ENCODE assay signal across 8 mouse cellular contexts in genomic region chr7:28961927-28962670, GRCm38 (mm10). TPM values are rescaled to one million over a fixed set of nuclear protein-coding genes. Genes with fewer than 3 reads are reported as not detected.
DNase-seq lines count a peak whose midpoint lies in the region; ATAC-seq lines count a peak whose summit lies in the region.

TSS of gene Actn4 (minus strand) at chr7:28962340.

- no peaks in the 10 kb centered on the region for H3K27me3 ChIP-seq in hindbrain, embryonic 11.5 days (ENCODE audit: control insufficient read depth, insufficient read depth, low read length)

- H3K27ac ChIP-seq in hindbrain, embryonic 11.5 days (ENCODE audit: low read depth, low read length) = peak within 1 kb of the TSS; percentile 80

- peak; percentile 90 for ATAC-seq in hindbrain, embryonic 11.5 days (ENCODE audit: low FRiP score)

- H3K4me2 ChIP-seq in hindbrain, embryonic 11.5 days (replicated peaks; ENCODE audit: low read depth, low read length) = peak within 1 kb of the TSS; percentile 74

- H3K9ac ChIP-seq in hindbrain, embryonic 11.5 days (ENCODE audit: low read depth, low read length) = peak within 1 kb of the TSS; percentile 93

- H3K4me3 ChIP-seq in hindbrain, embryonic 11.5 days (ENCODE audit: low read depth, low read length) = peak within 1 kb of the TSS; percentile 96

- under 1% methylated on average over 73 of the region's 76 CpGs for WGBS in hindbrain, embryonic 11.5 days

- no peaks in the 10 kb centered on the region for H3K9me3 ChIP-seq in hindbrain, embryonic 11.5 days (ENCODE audit: control insufficient read depth, low read length)

- peaks cover 9% of the 10 kb centered on the region; the same call in 1 of the 2 replicates for H3K4me1 ChIP-seq in hindbrain, embryonic 11.5 days (replicated peaks; ENCODE audit: control insufficient read depth, insufficient read depth, low read length)

- no peaks in the 10 kb centered on the region for H3K36me3 ChIP-seq in hindbrain, embryonic 11.5 days (ENCODE audit: control insufficient read depth, insufficient read depth, low read length)

- peak; percentile 98 for DNase-seq in MN1 (ENCODE audit: low spot score)
- DNase-seq in cerebellum, adult 9-10 months = peak; percentile 99
- DNase-seq in frontal cortex, adult 2 months (ENCODE audit: extremely low spot score in 1 of 2, low spot score in 1 of 2) = peak; percentile 96 to 99
- peak; percentile 100 for DNase-seq in hindbrain, embryonic 11.5 days (ENCODE audit: low spot score)
- peak; percentile 98 to 99 for DNase-seq in layer of hippocampus, postnatal 10 days (ENCODE audit: low spot score in 2 of 2)
- peak; percentile 99 for DNase-seq in lung, postnatal 10 days
- DNase-seq in ovary, postnatal 36 days (ENCODE audit: low spot score) = peak; percentile 99
- DNase-seq in thymus, postnatal 25 days = peak; percentile 99

RNA-seq across cellular contexts. Expression of gene Actn4, which starts in this region (rescaled TPM):
- polyA plus RNA-seq in frontal cortex, adult 2 months (2012; rRNA removed) = 214 and 220 TPM in 2 replicates
- 134 and 157 TPM in 2 replicates for polyA plus RNA-seq in hindbrain, embryonic 11.5 days (2014; fragmentation: Nextera tagmentation; extraction: Ambion mirVana)
- 100 to 1,000 TPM; 128 to 129 TPM for total RNA-seq in layer of hippocampus, postnatal 10 days (2021)

Comparison
In these comparisons a context has a peak if more than half of its experiments do, and no peak if none do; other contexts are left out.
1. Peak in every context shown above with its lines: DNase-seq, ATAC-seq, H3K4me3 ChIP-seq and H3K27ac ChIP-seq.